Mouse (Mus musculus): ENCODE data around the gene Spaca4. TPM values are rescaled to one million over a fixed set of nuclear protein-coding genes. Genes with fewer than 3 reads are reported as not detected.

The Spaca4 gene
- total and polyA plus RNA-seq, 3 experiments, result 0.38 TPM; not detected in 2

- H3K27ac ChIP-seq (ENCODE audit: control insufficient read depth, low read depth, low read length), result no peak overlapping the region
- H3K27me3 ChIP-seq (ENCODE audit: control insufficient read depth in 1 of 2, insufficient read depth in 2 of 2, low read length in 2 of 2), result peaks cover 0 to 1% of the 10 kb centered on the region in 2 experiments; a peak in 1 of 4 replicates
- peaks cover 0 to 17% of the 10 kb centered on the region in 2 experiments; a peak in 2 of 4 replicates for H3K36me3 ChIP-seq (ENCODE audit: control insufficient read depth in 1 of 2, insufficient read depth in 2 of 2, low read length in 2 of 2)
- no peak for TF ChIP-seq KAT2A (conservative IDR thresholded peaks at IDR 0.05; ENCODE audit: low read depth, low read length)
- no peak for TF ChIP-seq USF1 (IDR thresholded peaks at IDR 0.05; ENCODE audit: low read depth, low read length)
- TF ChIP-seq CTCF (IDR thresholded peaks at IDR 0.05 in 2 of 3, conservative IDR thresholded peaks at IDR 0.05 in 1 of 3; ENCODE audit: control insufficient read depth in 1 of 3, insufficient read depth in 1 of 3, low read depth in 2 of 3, low read length in 3 of 3, poor library complexity in 1 of 3, severe bottlenecking in 1 of 3), result no peak
- no peak for TF ChIP-seq POLR2AphosphoS2 (IDR thresholded peaks at IDR 0.05; ENCODE audit: low read length)
- H3K9me3 ChIP-seq (replicated peaks; ENCODE audit: insufficient read depth, low read length), result no peaks in the 10 kb centered on the region
- no peak overlapping the region for H3K4me3 ChIP-seq (ENCODE audit: control insufficient read depth in 1 of 2, insufficient read depth in 1 of 2, low read depth in 2 of 2, low read length in 2 of 2)
- H3K79me2 ChIP-seq (ENCODE audit: control insufficient read depth, insufficient read depth, low read length, poor library complexity), result no peaks in the 10 kb centered on the region
- H3K4me1 ChIP-seq (ENCODE audit: control insufficient read depth in 1 of 2, insufficient read depth in 2 of 2, low read length in 2 of 2), result peaks cover 13 to 20% of the 10 kb centered on the region in 2 experiments
- no peak for DNase-seq (ENCODE audit: low read depth, low spot score)
- H3K9ac ChIP-seq (ENCODE audit: control insufficient read depth, low read depth, low read length, poor library complexity, severe bottlenecking), result no peak overlapping the region
These were observed 47.9 kb downstream of the Spaca4 start for GRCm38 (mm10) chr7:45677627-45678295.

Other genes starting within 250 kb of the Spaca4 start
Only the 30 nearest of the 32 such genes appear.
- gene Dhdh, start 237.0 kb downstream of the Spaca4 start, total RNA-seq (2012; rRNA removed), result 0.08 and 0.10 TPM in 2 replicates
- gene Dhdh, start 237.0 kb downstream of the Spaca4 start, polyA plus RNA-seq (2012; ENCODE audit: insufficient read depth in 1 of 2, insufficient read length in 2 of 2, low read depth in 1 of 2, low replicate concordance in 2 of 2, missing spikeins in 1 of 2), result 1 to 10 TPM in 1 of 2 experiments, not detected in 1; 1.6 TPM
- gene Nucb1, start 215.4 kb downstream of the Spaca4 start, total RNA-seq (2012; rRNA removed), result 196 and 224 TPM in 2 replicates
- gene Nucb1, start 215.4 kb downstream of the Spaca4 start, polyA plus RNA-seq (2012; ENCODE audit: insufficient read depth in 1 of 2, insufficient read length in 2 of 2, low read depth in 1 of 2, low replicate concordance in 2 of 2, missing spikeins in 1 of 2), result 100 to 1,000 TPM in 1 of 2 experiments, 10 to 100 TPM in 1; 92.3 to 343 TPM
- gene Ppp1r15a, start 199.5 kb downstream of the Spaca4 start, total RNA-seq (2012; rRNA removed), result 27.0 and 27.2 TPM in 2 replicates
- 10 to 100 TPM in 1 of 2 experiments, not detected in 1; 78.0 TPM for gene Ppp1r15a, start 199.5 kb downstream of the Spaca4 start, polyA plus RNA-seq (2012; ENCODE audit: insufficient read depth in 1 of 2, insufficient read length in 2 of 2, low read depth in 1 of 2, low replicate concordance in 2 of 2, missing spikeins in 1 of 2)
- 0.12 and 0.36 TPM in 2 replicates for gene Plekha4, start 199.5 kb downstream of the Spaca4 start, total RNA-seq (2012; rRNA removed)
- under 1 TPM in 1 of 2 experiments, not detected in 1; 0.65 TPM for gene Plekha4, start 199.5 kb downstream of the Spaca4 start, polyA plus RNA-seq (2012; ENCODE audit: insufficient read depth in 1 of 2, insufficient read length in 2 of 2, low read depth in 1 of 2, low replicate concordance in 2 of 2, missing spikeins in 1 of 2)
- 1.8 and 2.0 TPM in 2 replicates for gene Hsd17b14, start 170.9 kb downstream of the Spaca4 start, total RNA-seq (2012; rRNA removed)
- 1 to 10 TPM in 1 of 2 experiments, not detected in 1; 9.3 TPM for gene Hsd17b14, start 170.9 kb downstream of the Spaca4 start, polyA plus RNA-seq (2012; ENCODE audit: insufficient read depth in 1 of 2, insufficient read length in 2 of 2, low read depth in 1 of 2, low replicate concordance in 2 of 2, missing spikeins in 1 of 2)
- gene Bcat2, start 155.7 kb downstream of the Spaca4 start, total RNA-seq (2012; rRNA removed), result 47.4 and 49.4 TPM in 2 replicates
- 100 to 1,000 TPM in 1 of 2 experiments, not detected in 1; 140 TPM for gene Bcat2, start 155.7 kb downstream of the Spaca4 start, polyA plus RNA-seq (2012; ENCODE audit: insufficient read depth in 1 of 2, insufficient read length in 2 of 2, low read depth in 1 of 2, low replicate concordance in 2 of 2, missing spikeins in 1 of 2)
- gene Fgf21, start 110.3 kb downstream of the Spaca4 start, total RNA-seq (2012; rRNA removed), result not detected in 2 replicates
- gene Fgf21, start 110.3 kb downstream of the Spaca4 start, polyA plus RNA-seq (2012; ENCODE audit: insufficient read depth in 1 of 2, insufficient read length in 2 of 2, low read depth in 1 of 2, low replicate concordance in 2 of 2, missing spikeins in 1 of 2), result not detected
- 0.07 TPM in 1 of 2 replicates, not detected in the other for gene Fut1, start 108.5 kb downstream of the Spaca4 start, total RNA-seq (2012; rRNA removed)
- under 1 TPM in 1 of 2 experiments, not detected in 1; 0.04 TPM for gene Fut1, start 108.5 kb downstream of the Spaca4 start, polyA plus RNA-seq (2012; ENCODE audit: insufficient read depth in 1 of 2, insufficient read length in 2 of 2, low read depth in 1 of 2, low replicate concordance in 2 of 2, missing spikeins in 1 of 2)
- gene Izumo1, start 104.0 kb downstream of the Spaca4 start, total RNA-seq (2012; rRNA removed), result not detected in 2 replicates
- under 1 TPM in 1 of 2 experiments, not detected in 1; 0.04 TPM for gene Izumo1, start 104.0 kb downstream of the Spaca4 start, polyA plus RNA-seq (2012; ENCODE audit: insufficient read depth in 1 of 2, insufficient read length in 2 of 2, low read depth in 1 of 2, low replicate concordance in 2 of 2, missing spikeins in 1 of 2)
- 1.1 TPM in 2 replicates for gene Rasip1, start 98.3 kb downstream of the Spaca4 start, total RNA-seq (2012; rRNA removed)
- under 1 TPM in 1 of 2 experiments, not detected in 1; 0.65 TPM for gene Rasip1, start 98.3 kb downstream of the Spaca4 start, polyA plus RNA-seq (2012; ENCODE audit: insufficient read depth in 1 of 2, insufficient read length in 2 of 2, low read depth in 1 of 2, low replicate concordance in 2 of 2, missing spikeins in 1 of 2)
- not detected in 2 replicates for gene Mamstr, start 85.8 kb downstream of the Spaca4 start, total RNA-seq (2012; rRNA removed)
- not detected for gene Mamstr, start 85.8 kb downstream of the Spaca4 start, polyA plus RNA-seq (2012; ENCODE audit: insufficient read depth in 1 of 2, insufficient read length in 2 of 2, low read depth in 1 of 2, low replicate concordance in 2 of 2, missing spikeins in 1 of 2)
- not detected in 2 replicates for gene Fut2, start 59.4 kb downstream of the Spaca4 start, total RNA-seq (2012; rRNA removed)
- not detected for gene Fut2, start 59.4 kb downstream of the Spaca4 start, polyA plus RNA-seq (2012; ENCODE audit: insufficient read depth in 1 of 2, insufficient read length in 2 of 2, low read depth in 1 of 2, low replicate concordance in 2 of 2, missing spikeins in 1 of 2)
- not detected in 2 replicates for gene Ntn5, start 41.8 kb downstream of the Spaca4 start, total RNA-seq (2012; rRNA removed)
- gene Ntn5, start 41.8 kb downstream of the Spaca4 start, polyA plus RNA-seq (2012; ENCODE audit: insufficient read depth in 1 of 2, insufficient read length in 2 of 2, low read depth in 1 of 2, low replicate concordance in 2 of 2, missing spikeins in 1 of 2), result under 1 TPM in 1 of 2 experiments, not detected in 1; 0.13 TPM
- not detected in 2 replicates for gene Sec1, start 31.4 kb downstream of the Spaca4 start, total RNA-seq (2012; rRNA removed)
- not detected for gene Sec1, start 31.4 kb downstream of the Spaca4 start, polyA plus RNA-seq (2012; ENCODE audit: insufficient read depth in 1 of 2, insufficient read length in 2 of 2, low read depth in 1 of 2, low replicate concordance in 2 of 2, missing spikeins in 1 of 2)
- gene Car11, start 26.0 kb downstream of the Spaca4 start, total RNA-seq (2012; rRNA removed), result 0.29 and 0.77 TPM in 2 replicates
- gene Car11, start 26.0 kb downstream of the Spaca4 start, polyA plus RNA-seq (2012; ENCODE audit: insufficient read depth in 1 of 2, insufficient read length in 2 of 2, low read depth in 1 of 2, low replicate concordance in 2 of 2, missing spikeins in 1 of 2), result 1 to 10 TPM in 1 of 2 experiments, not detected in 1; 1.5 TPM
- 21.1 and 24.4 TPM in 2 replicates for gene Dbp, start 20.7 kb downstream of the Spaca4 start, total RNA-seq (2012; rRNA removed)
- gene Dbp, start 20.7 kb downstream of the Spaca4 start, polyA plus RNA-seq (2012; ENCODE audit: insufficient read depth in 1 of 2, insufficient read length in 2 of 2, low read depth in 1 of 2, low replicate concordance in 2 of 2, missing spikeins in 1 of 2), result 10 to 100 TPM in 1 of 2 experiments, not detected in 1; 22.5 TPM
- gene Rpl18, start 10.4 kb downstream of the Spaca4 start, total RNA-seq (2012; rRNA removed), result 3,210 and 3,724 TPM in 2 replicates
- gene Rpl18, start 10.4 kb downstream of the Spaca4 start, polyA plus RNA-seq (2012; ENCODE audit: insufficient read depth in 1 of 2, insufficient read length in 2 of 2, low read depth in 1 of 2, low replicate concordance in 2 of 2, missing spikeins in 1 of 2), result 1,000 to 10,000 TPM in 1 of 2 experiments, not detected in 1; 3,544 TPM
- gene Sphk2, start 7.8 kb downstream of the Spaca4 start, total RNA-seq (2012; rRNA removed), result 18.3 and 21.0 TPM in 2 replicates
- gene Sphk2, start 7.8 kb downstream of the Spaca4 start, polyA plus RNA-seq (2012; ENCODE audit: insufficient read depth in 1 of 2, insufficient read length in 2 of 2, low read depth in 1 of 2, low replicate concordance in 2 of 2, missing spikeins in 1 of 2), result 10 to 100 TPM in 1 of 2 experiments, not detected in 1; 40.2 TPM
- 0.95 and 1.0 TPM in 2 replicates for gene Fam83e, start 4.6 kb downstream of the Spaca4 start, total RNA-seq (2012; rRNA removed)
- gene Fam83e, start 4.6 kb downstream of the Spaca4 start, polyA plus RNA-seq (2012; ENCODE audit: insufficient read depth in 1 of 2, insufficient read length in 2 of 2, low read depth in 1 of 2, low replicate concordance in 2 of 2, missing spikeins in 1 of 2), result under 1 TPM in 1 of 2 experiments, not detected in 1; 0.43 TPM
- gene Lmtk3, start 57.9 kb upstream of the Spaca4 start, total RNA-seq (2012; rRNA removed), result 0.03 and 0.04 TPM in 2 replicates
- gene Lmtk3, start 57.9 kb upstream of the Spaca4 start, polyA plus RNA-seq (2012; ENCODE audit: insufficient read depth in 1 of 2, insufficient read length in 2 of 2, low read depth in 1 of 2, low replicate concordance in 2 of 2, missing spikeins in 1 of 2), result under 1 TPM in 1 of 2 experiments, not detected in 1; 0.40 TPM
- gene Sult2b1, start 58.9 kb upstream of the Spaca4 start, total RNA-seq (2012; rRNA removed), result 0.08 and 0.16 TPM in 2 replicates
- gene Sult2b1, start 58.9 kb upstream of the Spaca4 start, polyA plus RNA-seq (2012; ENCODE audit: insufficient read depth in 1 of 2, insufficient read length in 2 of 2, low read depth in 1 of 2, low replicate concordance in 2 of 2, missing spikeins in 1 of 2), result under 1 TPM in 1 of 2 experiments, not detected in 1; 0.47 TPM
- 42.6 and 52.9 TPM in 2 replicates for gene Cyth2, start 88.8 kb upstream of the Spaca4 start, total RNA-seq (2012; rRNA removed)
- gene Cyth2, start 88.8 kb upstream of the Spaca4 start, polyA plus RNA-seq (2012; ENCODE audit: insufficient read depth in 1 of 2, insufficient read length in 2 of 2, low read depth in 1 of 2, low replicate concordance in 2 of 2, missing spikeins in 1 of 2), result 10 to 100 TPM in 1 of 2 experiments, not detected in 1; 92.2 TPM
- 0.39 and 0.46 TPM in 2 replicates for gene Kcnj14, start 99.0 kb upstream of the Spaca4 start, total RNA-seq (2012; rRNA removed)
- gene Kcnj14, start 99.0 kb upstream of the Spaca4 start, polyA plus RNA-seq (2012; ENCODE audit: insufficient read depth in 1 of 2, insufficient read length in 2 of 2, low read depth in 1 of 2, low replicate concordance in 2 of 2, missing spikeins in 1 of 2), result 1 to 10 TPM in 1 of 2 experiments, not detected in 1; 1.3 TPM
- gene Grwd1, start 105.1 kb upstream of the Spaca4 start, total RNA-seq (2012; rRNA removed), result 132 and 173 TPM in 2 replicates
- 100 to 1,000 TPM in 1 of 2 experiments, 10 to 100 TPM in 1; 82.2 to 108 TPM for gene Grwd1, start 105.1 kb upstream of the Spaca4 start, polyA plus RNA-seq (2012; ENCODE audit: insufficient read depth in 1 of 2, insufficient read length in 2 of 2, low read depth in 1 of 2, low replicate concordance in 2 of 2, missing spikeins in 1 of 2)
- 33.2 and 42.3 TPM in 2 replicates for gene Kdelr1, start 147.0 kb upstream of the Spaca4 start, total RNA-seq (2012; rRNA removed)
- gene Kdelr1, start 147.0 kb upstream of the Spaca4 start, polyA plus RNA-seq (2012; ENCODE audit: insufficient read depth in 1 of 2, insufficient read length in 2 of 2, low read depth in 1 of 2, low replicate concordance in 2 of 2, missing spikeins in 1 of 2), result 10 to 100 TPM in 1 of 2 experiments, not detected in 1; 60.6 TPM
- 0.16 and 0.19 TPM in 2 replicates for gene Grin2d, start 152.6 kb upstream of the Spaca4 start, total RNA-seq (2012; rRNA removed)
- under 1 TPM in 1 of 2 experiments, not detected in 1; 0.57 TPM for gene Grin2d, start 152.6 kb upstream of the Spaca4 start, polyA plus RNA-seq (2012; ENCODE audit: insufficient read depth in 1 of 2, insufficient read length in 2 of 2, low read depth in 1 of 2, low replicate concordance in 2 of 2, missing spikeins in 1 of 2)
- 0.33 and 0.46 TPM in 2 replicates for gene Syngr4, start 170.9 kb upstream of the Spaca4 start, total RNA-seq (2012; rRNA removed)
- 1 to 10 TPM in 1 of 2 experiments, not detected in 1; 1.1 TPM for gene Syngr4, start 170.9 kb upstream of the Spaca4 start, polyA plus RNA-seq (2012; ENCODE audit: insufficient read depth in 1 of 2, insufficient read length in 2 of 2, low read depth in 1 of 2, low replicate concordance in 2 of 2, missing spikeins in 1 of 2)
- gene Tmem143, start 171.1 kb upstream of the Spaca4 start, total RNA-seq (2012; rRNA removed), result 10.1 and 10.7 TPM in 2 replicates
- 10 to 100 TPM in 1 of 2 experiments, not detected in 1; 20.1 TPM for gene Tmem143, start 171.1 kb upstream of the Spaca4 start, polyA plus RNA-seq (2012; ENCODE audit: insufficient read depth in 1 of 2, insufficient read length in 2 of 2, low read depth in 1 of 2, low replicate concordance in 2 of 2, missing spikeins in 1 of 2)
- 65.1 and 75.0 TPM in 2 replicates for gene Emp3, start 195.6 kb upstream of the Spaca4 start, total RNA-seq (2012; rRNA removed)
- gene Emp3, start 195.6 kb upstream of the Spaca4 start, polyA plus RNA-seq (2012; ENCODE audit: insufficient read depth in 1 of 2, insufficient read length in 2 of 2, low read depth in 1 of 2, low replicate concordance in 2 of 2, missing spikeins in 1 of 2), result 100 to 1,000 TPM in 1 of 2 experiments, not detected in 1; 111 TPM
- gene Ccdc114, start 198.3 kb upstream of the Spaca4 start, total RNA-seq (2012; rRNA removed), result 0.15 TPM in 1 of 2 replicates, not detected in the other
- gene Ccdc114, start 198.3 kb upstream of the Spaca4 start, polyA plus RNA-seq (2012; ENCODE audit: insufficient read depth in 1 of 2, insufficient read length in 2 of 2, low read depth in 1 of 2, low replicate concordance in 2 of 2, missing spikeins in 1 of 2), result under 1 TPM in 1 of 2 experiments, not detected in 1; 0.24 TPM

All from MEL (cell line).